Mouse (Mus musculus) bone marrow macrophage, adult 2 months (primary cell): ENCODE results near the gene Comt. TPM values are rescaled to one million over a fixed set of nuclear protein-coding genes. Genes with fewer than 3 reads are reported as not detected.

Experiments used
- H3K27ac ChIP-seq: 2 replicates; pipeline ENCODE4 v1.5.1; 2012; ENCODE audit warnings: low read depth, low read length; ENCODE audit not compliant: insufficient read depth
- H3K4me1 ChIP-seq: 2 replicates; pipeline ENCODE4 v1.6.1; 2012; ENCODE audit warnings: low read length; ENCODE audit not compliant: control insufficient read depth, insufficient read depth
- H3K4me3 ChIP-seq: 2 replicates; pipeline ENCODE4 v1.5.1; 2012; ENCODE audit warnings: mild to moderate bottlenecking, low read length, moderate library complexity; ENCODE audit not compliant: insufficient read depth
- CTCF ChIP-seq: IDR thresholded peaks from 2 replicates; pipeline ENCODE4 v1.5.1; 2012; ENCODE audit warnings: low read depth, mild to moderate bottlenecking, low read length, moderate library complexity
- POLR2A ChIP-seq: IDR thresholded peaks from 2 replicates; pipeline ENCODE4 v1.6.1; 2012; ENCODE audit warnings: mild to moderate bottlenecking, low read depth, low read length, borderline replicate concordance
- polyA plus RNA-seq: library from polyadenylated mRNA; stranded (reverse); fragments of >200 nt; gene quantifications from 2 replicates; pipeline ENCODE4 v1.2.4, GENCODE M21; 2012; ENCODE audit not compliant: missing spikeins, insufficient read depth, insufficient read length

The Comt gene
- polyA plus RNA-seq, 1 experiment, result 99.6 TPM

- Histone ChIP-seq H3K4me3 (no peak overlapping the region), H3K27ac (no peak overlapping the region), H3K4me1 (no peaks in the 10 kb centered on the region)
- TF ChIP-seq POLR2A, result no peak
- TF ChIP-seq CTCF, result no peak
Measured at GRCm38 (mm10) chr16:18384659-18385058, 42.0 kb downstream of the Comt start.

GRCm38 (mm10) chr16:18384211-18384610, 42.4 kb downstream of the Comt start:
- H3K4me3 ChIP-seq, result no peak overlapping the region
- TF ChIP-seq POLR2A (no peak), CTCF (no peak)
- H3K4me1 ChIP-seq, result no peaks in the 10 kb centered on the region
- no peak overlapping the region for H3K27ac ChIP-seq

DNA sequence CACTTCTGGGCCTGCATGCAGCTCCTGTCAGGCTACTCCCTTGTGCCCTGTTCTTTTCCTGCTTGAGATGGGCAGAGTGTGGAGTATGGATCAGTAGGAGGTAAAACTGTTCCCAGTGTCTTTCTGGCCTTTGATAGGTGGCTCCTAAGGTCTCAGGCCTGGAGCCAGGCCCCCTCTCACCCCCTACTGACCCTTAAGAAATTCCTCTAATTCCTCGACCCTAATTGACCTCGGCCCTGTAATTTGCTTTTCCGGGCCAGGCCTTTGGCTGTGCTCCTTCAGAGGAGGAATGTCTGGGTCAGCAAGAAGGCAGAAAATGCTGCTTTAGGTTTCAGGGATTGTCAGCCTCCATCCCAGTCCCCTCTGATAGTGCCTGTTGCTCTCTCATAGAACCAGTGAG, 42.9 kb downstream of the Comt start:
- Histone ChIP-seq H3K27ac (no peak overlapping the region), H3K4me1 (no peaks in the 10 kb centered on the region), H3K4me3 (no peak overlapping the region)
- TF ChIP-seq POLR2A (no peak), CTCF (no peak)

GRCm38 (mm10) chr16:18383045-18383726, 43.5 kb downstream of the Comt start:
- Histone ChIP-seq H3K4me3 (no peak overlapping the region), H3K27ac (no peak overlapping the region)
- TF ChIP-seq POLR2A, result no peak
- TF ChIP-seq CTCF, result no peak

DNA sequence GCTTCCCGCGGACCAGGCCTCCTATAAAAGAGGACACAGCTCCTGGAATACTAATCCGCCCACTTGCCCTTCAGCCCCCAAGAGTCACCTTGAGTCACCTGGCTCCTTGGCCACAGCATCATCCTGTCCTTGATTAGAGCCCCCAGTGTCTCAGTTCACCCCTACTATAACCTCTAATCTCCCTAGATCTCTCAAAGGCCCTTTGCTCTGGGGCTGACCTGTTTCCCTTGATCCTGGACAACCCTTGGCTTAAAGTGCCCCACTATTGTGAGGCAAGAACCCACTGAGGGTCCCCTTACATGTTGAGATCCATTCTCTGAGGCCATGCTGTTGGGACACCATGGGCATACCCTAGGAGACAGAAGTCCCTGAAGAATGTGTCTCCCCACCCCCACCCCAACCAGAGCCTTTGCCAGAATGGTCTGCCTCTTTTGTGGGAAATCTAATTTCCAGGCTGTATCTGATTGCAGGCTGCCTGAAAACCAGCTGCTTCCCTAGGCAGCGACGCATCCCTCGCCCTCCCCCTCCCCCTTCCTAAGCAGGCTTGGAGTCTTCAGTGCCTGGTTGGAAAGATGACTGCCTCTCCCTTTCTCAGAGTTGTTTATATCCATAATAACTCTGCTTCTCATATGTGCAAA, 44.9 kb downstream of the Comt start:
- Histone ChIP-seq H3K4me3 (no peak overlapping the region), H3K27ac (no peak overlapping the region), H3K4me1 (peaks cover 6% of the 10 kb centered on the region)
- no peak for TF ChIP-seq CTCF

More at GRCm38 (mm10) chr16:18383045-18383726, 43.5 kb downstream of the Comt start:
- H3K4me1 ChIP-seq, result no peaks in the 10 kb centered on the region

DNA sequence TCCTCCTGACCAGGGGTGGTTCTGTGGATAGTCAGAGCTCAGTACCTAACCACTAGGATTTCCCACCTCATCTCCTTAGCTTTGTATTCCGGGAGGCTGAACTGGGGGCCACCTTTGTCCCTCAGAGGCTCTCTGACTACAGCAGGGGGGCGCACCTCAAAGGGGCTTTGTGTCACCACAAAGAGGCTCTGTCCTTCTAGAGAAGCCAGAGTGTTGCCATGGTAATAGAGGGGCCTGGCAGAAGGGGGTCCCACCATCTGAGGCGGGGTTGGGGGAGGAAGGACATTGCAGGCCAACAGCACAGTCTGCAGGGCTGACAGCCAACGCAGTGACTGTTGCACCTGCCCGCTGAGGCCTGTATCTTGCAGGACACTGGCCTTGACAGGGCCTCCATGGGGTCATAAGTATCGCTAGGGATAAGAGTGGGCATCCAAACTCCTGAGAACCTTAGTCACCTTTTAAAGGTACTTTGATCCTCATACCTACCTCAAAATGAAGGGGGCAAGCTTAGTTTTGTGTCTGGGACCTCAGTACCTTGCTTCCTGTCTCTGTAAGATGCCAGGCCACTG, 46.1 kb downstream of the Comt start:
- TF ChIP-seq POLR2A, result no peak
- TF ChIP-seq CTCF, result no peak
- Histone ChIP-seq H3K27ac (no peak overlapping the region), H3K4me1 (peaks cover 6% of the 10 kb centered on the region), H3K4me3 (no peak overlapping the region)

DNA sequence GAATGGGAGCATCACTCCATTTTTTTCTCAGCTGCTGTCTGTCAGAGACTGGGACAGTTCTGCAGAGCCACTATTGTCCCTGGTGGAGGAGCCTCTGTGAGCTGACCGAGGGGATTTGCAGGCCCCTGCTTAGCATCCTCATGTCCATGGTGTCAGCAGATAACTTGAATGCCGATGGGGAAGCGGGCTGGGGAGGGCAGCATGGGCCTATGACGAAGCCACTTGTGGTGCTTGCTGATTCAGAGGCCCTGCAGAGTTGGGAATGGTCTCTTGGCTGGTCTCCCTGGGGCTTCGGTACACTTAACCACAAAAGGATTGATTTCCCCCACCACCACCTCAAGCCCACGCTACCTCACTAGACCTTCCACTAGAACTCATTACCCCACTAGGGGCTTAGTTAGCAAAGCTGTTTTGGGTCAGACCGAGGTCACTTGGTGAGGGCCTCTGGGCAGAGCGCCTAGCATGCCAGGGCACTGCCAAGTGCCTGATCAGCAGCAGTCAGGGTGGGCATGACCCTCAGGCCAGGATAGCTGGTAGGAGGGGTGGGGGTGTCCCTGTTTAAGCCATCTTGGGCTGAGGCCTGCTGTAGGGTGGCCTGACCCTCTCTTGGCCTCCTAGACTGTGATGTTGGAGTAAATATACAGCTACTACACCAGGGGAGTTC, 47.2 kb downstream of the Comt start:
- Histone ChIP-seq H3K27ac (no peak overlapping the region), H3K4me3 (no peak overlapping the region), H3K4me1 (peaks cover 6% of the 10 kb centered on the region)
- TF ChIP-seq CTCF (no peak), POLR2A (no peak)

DNA sequence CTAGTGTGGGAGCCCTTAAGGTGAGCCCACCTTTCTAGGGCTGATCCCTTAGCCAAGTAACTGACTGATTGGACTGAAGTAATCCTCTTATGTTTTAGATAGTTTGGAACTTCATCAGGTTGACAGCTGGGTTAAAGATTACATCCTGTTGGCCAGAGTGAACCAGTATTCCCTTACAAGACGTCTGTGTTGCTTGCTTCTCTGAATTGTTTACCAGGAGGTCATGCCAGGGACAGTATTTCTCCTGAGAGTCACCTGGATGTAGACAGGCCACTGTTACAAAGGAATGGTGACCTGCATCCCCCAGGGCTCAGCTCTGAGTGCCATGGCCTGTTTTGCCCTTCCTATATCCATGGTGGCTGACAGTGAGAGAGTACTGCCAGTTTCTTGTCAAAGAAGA, 48.2 kb downstream of the Comt start:
- TF ChIP-seq POLR2A, result no peak
- no peak for TF ChIP-seq CTCF
- Histone ChIP-seq H3K4me1 (peaks cover 6% of the 10 kb centered on the region), H3K27ac (no peak overlapping the region), H3K4me3 (no peak overlapping the region)

GRCm38 (mm10) chr16:18377203-18377602, 49.4 kb downstream of the Comt start:
- no peak overlapping the region for H3K27ac ChIP-seq
- TF ChIP-seq POLR2A (no peak), CTCF (no peak)
- H3K4me1 ChIP-seq, result peaks cover 6% of the 10 kb centered on the region
- no peak overlapping the region for H3K4me3 ChIP-seq
